Mouse (Mus musculus) thymus, adult 2 months (tissue): ENCODE measurements at regions not wholly inside any gene's neighbourhood (a gene's known extent, or its start where the extent isn't known, plus 50 kb on each side); places are given as distances from the start of the nearest gene placed in this dataset.
"Not testable (repeated sequence)": the region's sequence is repeated elsewhere in the genome, so short reads cannot be mapped to it uniquely, and the experiment has no call there.

ENCODE experiments used
- DNase-seq: peaks from one replicate; pipeline ENCODE4 v3.0.0; 2021
- H3K27ac ChIP-seq: fragments of 200-500 bp; 2 replicates; pipeline ENCODE4 v1.5.1; 2012; ENCODE audit warnings: low read length, control low read depth; ENCODE audit not compliant: control insufficient read depth, insufficient read depth
- H3K27me3 ChIP-seq: fragments of 200-500 bp; 2 replicates; pipeline ENCODE4 v1.6.1; 2012; ENCODE audit warnings: mild to moderate bottlenecking, low read length, moderate library complexity, mixed read lengths; ENCODE audit not compliant: control insufficient read depth, insufficient read depth
- H3K36me3 ChIP-seq: fragments of 200-500 bp; 2 replicates; pipeline ENCODE4 v1.6.1; 2012; ENCODE audit warnings: mild to moderate bottlenecking, low read length, moderate library complexity; ENCODE audit not compliant: control insufficient read depth, insufficient read depth
- H3K4me1 ChIP-seq: fragments of 200-500 bp; replicated peaks from 2 replicates; pipeline ENCODE4 v1.6.1; 2012; ENCODE audit warnings: low read length; ENCODE audit not compliant: control insufficient read depth, insufficient read depth
- H3K4me3 ChIP-seq: fragments of 200-500 bp; 2 replicates; pipeline ENCODE4 v1.5.1; 2012; ENCODE audit warnings: mild to moderate bottlenecking, low read length, control low read depth, moderate library complexity; ENCODE audit not compliant: control insufficient read depth, insufficient read depth
- CTCF ChIP-seq: fragments of 200-500 bp; IDR thresholded peaks from 2 replicates; pipeline ENCODE4 v1.5.1; 2012; ENCODE audit warnings: mild to moderate bottlenecking, control low read depth, low read length, moderate library complexity, borderline replicate concordance; ENCODE audit not compliant: control insufficient read depth, poor library complexity, insufficient read depth; ENCODE audit errors: extremely low read depth
- POLR2A ChIP-seq: fragments of 200-500 bp; IDR thresholded peaks from 2 replicates; pipeline ENCODE4 v1.6.1; 2012; ENCODE audit warnings: mild to moderate bottlenecking, low read length, control low read depth, moderate library complexity; ENCODE audit not compliant: control insufficient read depth, poor library complexity, insufficient read depth; ENCODE audit errors: extremely low read depth
- WGBS: fragments of 180-500 bp; shearing (Covaris S2); methylation state at CpG from one replicate; pipeline ENCODE4 v1.1.7; 2018; 5-methylcytosine and 5-hydroxymethylcytosine counted together

DNA sequence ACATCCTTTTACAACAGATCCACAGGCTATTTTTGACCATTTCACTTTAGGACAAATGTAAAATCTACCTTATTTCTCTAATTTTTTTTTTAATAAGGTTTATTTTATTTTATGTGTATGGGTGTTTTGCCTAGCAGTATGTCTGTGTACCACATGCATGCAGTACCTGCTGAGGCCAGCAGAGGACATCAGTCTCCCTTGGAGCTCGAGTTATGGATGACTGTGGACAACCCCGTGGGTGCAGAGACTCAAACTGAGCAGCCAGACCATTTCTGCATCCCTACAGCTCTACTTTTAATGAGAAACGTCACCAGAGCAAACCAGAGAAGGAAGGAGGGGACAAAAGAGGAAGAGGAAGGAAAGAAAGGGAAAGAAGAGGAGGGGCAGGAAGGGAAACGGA, 125.9 kb upstream of the Trim24 start:
- peaks cover 10% of the 10 kb centered on the region for H3K4me1 ChIP-seq
- H3K27ac ChIP-seq: no peak overlapping the region
- TF ChIP-seq CTCF (peak; percentile 53; the same call in 1 of the 2 replicates), POLR2A (no peak)
- H3K4me3 ChIP-seq: no peak overlapping the region
- no peaks in the 10 kb centered on the region for H3K36me3 ChIP-seq
- WGBS: 63% methylated on average over 4 of the region's 4 CpGs
- no peaks in the 10 kb centered on the region for H3K27me3 ChIP-seq
- peak; percentile 40 for DNase-seq

- Histone ChIP-seq H3K27me3 (no peaks in the 10 kb centered on the region), H3K4me1 (peaks cover 10% of the 10 kb centered on the region), H3K27ac (no peak overlapping the region), H3K36me3 (no peaks in the 10 kb centered on the region), H3K4me3 (no peak overlapping the region)
- TF ChIP-seq CTCF: no peak
- TF ChIP-seq POLR2A: no peak
- 85% methylated on average over 11 of the region's 11 CpGs for WGBS
- DNase-seq: no peak
Observed at GRCm38 (mm10) chr6:37745393-37746100, 125.1 kb upstream of the Trim24 start.

DNA sequence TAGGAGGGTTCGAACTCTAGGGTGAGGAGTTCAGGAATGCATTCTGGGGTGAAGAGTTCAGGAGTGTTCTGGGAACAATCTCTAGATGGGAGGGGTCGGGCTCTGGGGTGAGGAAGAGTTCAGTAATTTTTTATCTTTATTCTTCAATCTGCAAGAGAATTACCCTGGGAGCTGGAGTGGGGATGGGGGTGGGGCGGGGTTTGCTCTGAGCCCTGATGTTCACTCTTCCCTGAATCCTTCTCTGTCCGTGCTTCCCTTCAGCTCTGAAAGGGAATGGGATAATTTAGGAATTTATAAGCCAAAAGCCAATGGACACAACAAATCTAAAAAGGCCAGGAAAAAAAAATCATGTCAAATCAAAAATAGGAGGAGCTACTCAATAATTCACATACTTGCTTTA, 122.8 kb upstream of the Trim24 start:
- H3K4me1 ChIP-seq, H3K36me3 ChIP-seq, H3K27ac ChIP-seq, H3K4me3 ChIP-seq, H3K27me3 ChIP-seq, DNase-seq: not testable (repeated sequence)
- WGBS: 94% methylated on average over 4 of the region's 4 CpGs

- TF ChIP-seq POLR2A: no peak
- no peak for TF ChIP-seq CTCF
- H3K36me3 ChIP-seq: no peaks in the 10 kb centered on the region
- H3K27ac ChIP-seq: no peak overlapping the region
- H3K27me3 ChIP-seq: no peaks in the 10 kb centered on the region
- no peaks in the 10 kb centered on the region for H3K4me1 ChIP-seq
- no peak overlapping the region for H3K4me3 ChIP-seq
- 89% methylated on average over 8 of the region's 8 CpGs for WGBS
- no peak for DNase-seq
Observed at GRCm38 (mm10) chr6:37748296-37748980, 122.2 kb upstream of the Trim24 start.

DNA sequence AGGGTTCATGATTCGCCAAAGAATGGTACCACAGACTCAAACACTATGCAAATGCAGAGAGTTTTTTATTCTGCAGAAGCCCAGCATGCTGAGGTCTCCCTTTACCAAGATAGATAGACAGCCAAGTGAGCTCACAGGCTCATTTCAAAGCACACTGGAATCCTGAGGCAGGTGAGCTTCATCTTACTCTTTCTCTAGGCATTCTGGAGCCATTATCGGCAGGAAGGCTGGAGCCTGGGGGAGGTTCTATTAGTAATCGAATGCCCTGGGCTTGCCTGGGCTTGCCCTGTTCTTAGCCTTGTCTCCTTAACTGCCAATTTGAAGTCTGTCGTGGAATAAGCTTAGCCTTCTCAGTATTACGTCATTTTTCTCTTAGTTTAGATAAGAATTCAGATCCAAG, 121.6 kb upstream of the Trim24 start:
- Histone ChIP-seq H3K27ac (no peak overlapping the region), H3K27me3 (no peaks in the 10 kb centered on the region), H3K4me1 (no peaks in the 10 kb centered on the region), H3K4me3 (no peak overlapping the region), H3K36me3 (no peaks in the 10 kb centered on the region)
- DNase-seq: no peak
- WGBS: 97% methylated on average over 5 of the region's 5 CpGs
- TF ChIP-seq POLR2A (no peak), CTCF (no peak)

DNA sequence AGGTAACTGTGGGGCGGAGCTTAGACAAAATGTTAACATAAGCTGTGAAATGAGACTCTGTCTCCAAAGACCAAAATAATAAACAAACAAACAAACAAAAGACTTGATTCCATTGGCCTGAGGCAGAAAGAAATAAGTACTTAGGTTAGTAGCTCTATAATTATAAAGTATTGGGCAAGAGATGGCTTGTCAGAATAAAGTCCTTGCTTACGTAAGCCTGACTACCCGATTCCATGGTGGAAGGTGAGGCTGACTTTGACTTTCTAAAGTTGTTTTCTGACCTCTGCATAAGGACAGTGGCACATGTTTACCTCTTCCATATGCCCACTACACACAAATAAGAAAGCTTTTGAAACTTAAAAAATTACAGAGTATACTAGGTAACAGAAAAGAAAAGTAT, 120.3 kb upstream of the Trim24 start:
- TF ChIP-seq CTCF (no peak), POLR2A (no peak)
- Histone ChIP-seq H3K36me3 (no peaks in the 10 kb centered on the region), H3K4me1 (no peaks in the 10 kb centered on the region), H3K4me3 (no peak overlapping the region), H3K27me3 (no peaks in the 10 kb centered on the region), H3K27ac (no peak overlapping the region)
- 98% methylated on average over 3 of the region's 3 CpGs for WGBS
- DNase-seq: no peak

- Histone ChIP-seq H3K36me3 (no peaks in the 10 kb centered on the region), H3K27ac (no peak overlapping the region), H3K4me1 (no peaks in the 10 kb centered on the region), H3K4me3 (no peak overlapping the region), H3K27me3 (no peaks in the 10 kb centered on the region)
- no peak for DNase-seq
- TF ChIP-seq CTCF (no peak), POLR2A (no peak)
Observed at GRCm38 (mm10) chr6:37751701-37752100, 118.9 kb upstream of the Trim24 start.

DNA sequence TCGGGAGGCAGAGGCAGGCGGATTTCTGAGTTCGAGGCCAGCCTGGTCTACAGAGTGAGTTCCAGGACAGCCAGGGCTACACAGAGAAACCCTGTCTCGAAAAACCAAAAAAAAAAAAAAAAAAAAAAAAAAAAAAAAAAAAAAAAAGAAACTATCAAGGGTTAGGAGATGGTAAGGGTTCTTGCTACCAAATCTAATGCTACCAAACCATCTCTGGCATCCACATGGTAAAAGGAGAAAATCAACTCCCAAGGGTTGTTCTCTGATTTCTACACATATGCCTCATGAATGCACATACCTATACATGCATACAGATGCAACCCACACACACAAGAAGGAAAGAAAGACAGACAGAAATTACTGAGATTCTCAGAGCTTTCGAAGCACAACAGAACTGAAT, 109.6 kb upstream of the Trim24 start:
- H3K4me1 ChIP-seq, H3K27me3 ChIP-seq, DNase-seq, H3K4me3 ChIP-seq, H3K27ac ChIP-seq, H3K36me3 ChIP-seq: not testable (repeated sequence)
- 96% methylated on average over 4 of the region's 5 CpGs for WGBS
